ENCODE assay signal across 8 mouse cellular contexts in genomic region chr5:123396901-123397464, GRCm38 (mm10). TPM values are rescaled to one million over a fixed set of nuclear protein-coding genes. Genes with fewer than 3 reads are reported as not detected.
DNase-seq lines count a peak whose midpoint lies in the region; ATAC-seq and TF ChIP-seq lines count a peak whose summit lies in the region.

No protein-coding gene starts in this region.

- H3K4me2 ChIP-seq in heart, embryonic 15.5 days = peak overlapping the region; percentile 94

- H3K36me3 ChIP-seq in heart, adult 2 months (ENCODE audit: control insufficient read depth, insufficient read depth, low read length) = peaks cover 24% of the 10 kb centered on the region
- H3K36me3 ChIP-seq in heart, embryonic 15.5 days = no peaks in the 10 kb centered on the region

- H3K79me2 ChIP-seq in heart, adult 2 months (replicated peaks; ENCODE audit: control insufficient read depth, insufficient read depth, low read length) = peaks cover 7% of the 10 kb centered on the region

- WGBS in heart, adult 2 months = 7% methylated on average over 8 of the region's 8 CpGs
- 6% methylated on average over 8 of the region's 8 CpGs for WGBS in bone marrow, adult 2 months
- 46% methylated on average over 8 of the region's 8 CpGs for WGBS in heart, embryonic 15.5 days

- peak overlapping the region; percentile 77 for H3K9ac ChIP-seq in heart, adult 2 months (ENCODE audit: low read depth, low read length)
- peak overlapping the region; percentile 94; the same call in 1 of the 2 replicates for H3K9ac ChIP-seq in heart, embryonic 15.5 days

- peaks cover 15% of the 10 kb centered on the region for H3K4me1 ChIP-seq in heart, adult 2 months (ENCODE audit: control insufficient read depth, insufficient read depth, low read length)
- peaks cover 3% of the 10 kb centered on the region; the same call in 1 of the 2 replicates for H3K4me1 ChIP-seq in bone marrow, adult 2 months (ENCODE audit: control insufficient read depth, insufficient read depth, low read length)
- peaks cover 45% of the 10 kb centered on the region for H3K4me1 ChIP-seq in heart, embryonic 15.5 days (replicated peaks)

- intact Hi-C loops in heart, adult 2 months (cut with DNase I) = no loop called here
- intact Hi-C loops in heart, postnatal 25 days (cut with DNase I) = no loop called here

- DNase-seq in heart, adult 2 months = no peak
- no peak for DNase-seq in heart, postnatal 25 days (ENCODE audit: low spot score)
- DNase-seq in lung, postnatal 36 days = peak; percentile 39
- DNase-seq in frontal cortex, adult 2 months (ENCODE audit: extremely low spot score in 1 of 2, low spot score in 1 of 2) = no peak
- no peak for DNase-seq in layer of hippocampus, adult 9-10 months (ENCODE audit: low spot score)

- TF ChIP-seq EP300 in heart, adult 2 months (IDR thresholded peaks at IDR 0.05; ENCODE audit: insufficient read depth, low read depth, low read length) = no peak

- peak overlapping the region; percentile 90 for H3K4me3 ChIP-seq in heart, adult 2 months
- H3K4me3 ChIP-seq in bone marrow, adult 2 months (replicated peaks; ENCODE audit: control insufficient read depth, low read depth, low read length) = peak overlapping the region; percentile 65
- H3K4me3 ChIP-seq in heart, embryonic 15.5 days = peak overlapping the region; percentile 90; the same call in 1 of the 2 replicates

- no peak for TF ChIP-seq CTCF in heart, adult 2 months (IDR thresholded peaks at IDR 0.05)
- TF ChIP-seq CTCF in bone marrow, adult 2 months (IDR thresholded peaks at IDR 0.05; ENCODE audit: control insufficient read depth, insufficient read depth, low read length) = no peak

- no peak for ATAC-seq in heart, embryonic 15.5 days (replicated peaks; ENCODE audit: insufficient number of reproducible peaks, insufficient read depth, low FRiP score, low read depth)
- no peak for ATAC-seq in erythroblast, adult 5-6 weeks (replicated peaks; ENCODE audit: low FRiP score, poor library complexity, severe bottlenecking)

- H3K27ac ChIP-seq in heart, adult 2 months = peak overlapping the region; percentile 94
- peak overlapping the region; percentile 59 for H3K27ac ChIP-seq in bone marrow, adult 2 months (ENCODE audit: control insufficient read depth, insufficient read depth, low read depth, low read length, poor library complexity)
- peak overlapping the region; percentile 44; the same call in 1 of the 2 replicates for H3K27ac ChIP-seq in heart, embryonic 15.5 days

- no peaks in the 10 kb centered on the region for H3K9me3 ChIP-seq in heart, embryonic 15.5 days (replicated peaks)

- TF ChIP-seq POLR2A in heart, adult 2 months (IDR thresholded peaks at IDR 0.05; ENCODE audit: insufficient read depth, low read depth, low read length) = no peak
- TF ChIP-seq POLR2A in bone marrow, adult 2 months (IDR thresholded peaks at IDR 0.05; ENCODE audit: borderline replicate concordance, control insufficient read depth, low read depth, low read length) = no peak

- H3K27me3 ChIP-seq in heart, adult 2 months (ENCODE audit: control insufficient read depth, insufficient read depth, low read length) = no peaks in the 10 kb centered on the region
- H3K27me3 ChIP-seq in heart, embryonic 15.5 days = no peaks in the 10 kb centered on the region

RNA-seq across cellular contexts. Expression of gene Mlxip, which starts 2.4 kb away (rescaled TPM):
- total RNA-seq in heart, adult 2 months (2021) = 10 to 100 TPM; 27.8 to 27.9 TPM
- polyA plus RNA-seq in heart, adult 2 months (2012; rRNA removed) = 34.3 and 45.4 TPM in 2 replicates
- total RNA-seq in heart, postnatal 25 days (2021) = 10 to 100 TPM; 23.0 to 25.7 TPM
- 23.6 and 51.4 TPM in 2 replicates for polyA plus RNA-seq in bone marrow, adult 2 months (2011; ENCODE audit: insufficient read depth, insufficient read length, low replicate concordance, missing spikeins)
- 9.1 and 14.4 TPM in 2 replicates for polyA plus RNA-seq in heart, embryonic 15.5 days (2015; fragmentation: Nextera tagmentation; extraction: Ambion mirVana)
- 18.5 and 19.4 TPM in 2 replicates for polyA plus RNA-seq in frontal cortex, adult 2 months (2012; rRNA removed)
- total RNA-seq in erythroblast, adult 5-6 weeks (2015; ENCODE audit: low replicate concordance) = 4.4 and 7.9 TPM in 2 replicates
- total RNA-seq in erythroblast, adult 5-6 weeks (2017; ENCODE audit: low replicate concordance) = 1.5 and 2.5 TPM in 2 replicates

RNA-seq across cellular contexts. Expression of gene Bcl7a, which starts 53.3 kb away (rescaled TPM):
- total RNA-seq in heart, adult 2 months (2021) = 10 to 100 TPM in 1 of 2 experiments, 1 to 10 TPM in 1; 9.2 to 10.3 TPM
- polyA plus RNA-seq in heart, adult 2 months (2012; rRNA removed) = 6.3 and 8.3 TPM in 2 replicates
- total RNA-seq in heart, postnatal 25 days (2021) = 1 to 10 TPM; 8.6 to 9.5 TPM
- 17.5 and 30.6 TPM in 2 replicates for polyA plus RNA-seq in bone marrow, adult 2 months (2011; ENCODE audit: insufficient read depth, insufficient read length, low replicate concordance, missing spikeins)
- polyA plus RNA-seq in heart, embryonic 15.5 days (2015; fragmentation: Nextera tagmentation; extraction: Ambion mirVana) = 12.4 and 15.4 TPM in 2 replicates
- polyA plus RNA-seq in frontal cortex, adult 2 months (2012; rRNA removed) = 37.0 and 40.7 TPM in 2 replicates
- 3.8 and 8.3 TPM in 2 replicates for total RNA-seq in erythroblast, adult 5-6 weeks (2015; ENCODE audit: low replicate concordance)
- 3.1 and 3.3 TPM in 2 replicates for total RNA-seq in erythroblast, adult 5-6 weeks (2017; ENCODE audit: low replicate concordance)

Comparison
In these comparisons a context has a peak if more than half of its experiments do, and no peak if none do; other contexts are left out.
1. H3K27ac ChIP-seq: peak in every context shown above with its lines; median percentile 94 in heart, adult 2 months; 59 in bone marrow, adult 2 months; 44 in heart, embryonic 15.5 days.